Mouse (Mus musculus): ENCODE data around the gene Olfr666. TPM values are rescaled to one million over a fixed set of nuclear protein-coding genes. Genes with fewer than 3 reads are reported as not detected.
"Not testable (repeated sequence)": the region's sequence is repeated elsewhere in the genome, so short reads cannot be mapped to it uniquely, and the experiment has no call there.

Olfr666 gene
- not detected in 2 replicates for polyA plus RNA-seq (2014; fragmentation: Nextera tagmentation; extraction: Ambion mirVana)

DNA sequence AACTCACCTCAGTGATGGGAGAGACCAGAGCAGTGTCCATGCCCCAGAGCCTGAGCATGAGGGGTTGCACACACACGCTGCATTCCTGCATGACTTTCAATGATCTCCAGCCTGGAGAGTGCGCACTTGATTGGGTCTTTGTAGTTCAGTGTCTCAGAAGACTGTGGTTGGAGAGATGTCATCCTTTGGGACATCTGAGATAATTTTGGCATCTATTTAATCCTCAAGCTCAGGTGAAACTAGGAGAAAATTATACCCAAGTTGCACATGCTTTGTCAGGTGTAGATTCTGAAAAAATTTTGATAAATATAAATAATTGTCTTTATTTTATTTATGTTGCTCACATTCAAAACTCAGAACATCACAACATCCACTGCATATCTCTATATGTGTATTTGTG lies at the start of gene Olfr666:
Gene Olfr666 (minus strand): TSS at position 101 of the 400 bp plus-strand sequence.
- Histone ChIP-seq H3K4me1 (ENCODE audit: control insufficient read depth, insufficient read depth, low read length) (no peaks in the 10 kb centered on the region), H3K4me3 (ENCODE audit: low read depth, low read length) (no peak within 1 kb of the TSS), H3K27me3 (ENCODE audit: control insufficient read depth, insufficient read depth, low read length) (no peaks in the 10 kb centered on the region), H3K9ac (replicated peaks; ENCODE audit: low read length) (no peak within 1 kb of the TSS), H3K36me3 (replicated peaks; ENCODE audit: control insufficient read depth, insufficient read depth, low read depth, low read length) (no peaks in the 10 kb centered on the region), H3K27ac (replicated peaks; ENCODE audit: low read depth, low read length) (no peak within 1 kb of the TSS), H3K4me2 (ENCODE audit: low read depth, low read length) (no peak within 1 kb of the TSS), H3K9me3 (replicated peaks; ENCODE audit: control insufficient read depth, low read length) (no peaks in the 10 kb centered on the region)
- ATAC-seq (replicated peaks; ENCODE audit: insufficient number of reproducible peaks, low FRiP score, low TSS enrichment, low read depth) = no peak
- 89% methylated on average over 2 of the region's 2 CpGs for WGBS
- DNase-seq (ENCODE audit: low spot score) = no peak

DNA sequence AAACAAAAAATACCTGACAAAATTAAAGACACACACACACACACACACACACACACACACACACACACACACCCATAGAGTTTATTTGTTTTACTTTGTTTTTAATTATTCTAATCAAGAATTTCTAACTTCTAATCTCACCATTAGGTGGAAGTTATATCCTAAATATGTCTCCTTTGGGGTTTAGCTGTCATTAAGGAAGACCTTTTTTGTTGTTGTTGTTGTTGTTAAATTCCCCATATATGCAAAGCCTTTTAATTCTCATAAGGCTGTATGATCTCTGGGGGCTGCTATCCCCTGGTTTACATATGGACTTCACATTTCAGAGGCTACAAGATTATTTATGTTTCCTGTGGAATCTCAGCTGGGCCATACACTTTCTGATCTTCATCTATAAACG lies 38.2 kb upstream of the Olfr666 start, which contains the start of gene Olfr669:
Gene Olfr669 (plus strand): TSS at position 301 of the 400 bp plus-strand sequence.
- DNase-seq (ENCODE audit: low spot score) (no peak), ATAC-seq (replicated peaks; ENCODE audit: insufficient number of reproducible peaks, low FRiP score, low TSS enrichment, low read depth) (no peak)
- 90% methylated on average over 1 of the region's 1 CpGs for WGBS
- Histone ChIP-seq H3K9ac (replicated peaks; ENCODE audit: low read length) (no peak within 1 kb of the TSS), H3K27ac (replicated peaks; ENCODE audit: low read depth, low read length) (no peak within 1 kb of the TSS), H3K4me3 (ENCODE audit: low read depth, low read length) (no peak within 1 kb of the TSS), H3K9me3 (replicated peaks; ENCODE audit: control insufficient read depth, low read length) (no peaks in the 10 kb centered on the region), H3K27me3 (ENCODE audit: control insufficient read depth, insufficient read depth, low read length) (no peaks in the 10 kb centered on the region), H3K36me3 (replicated peaks; ENCODE audit: control insufficient read depth, insufficient read depth, low read depth, low read length) (no peaks in the 10 kb centered on the region), H3K4me2 (ENCODE audit: low read depth, low read length) (no peak within 1 kb of the TSS), H3K4me1 (ENCODE audit: control insufficient read depth, insufficient read depth, low read length) (no peaks in the 10 kb centered on the region)

DNA sequence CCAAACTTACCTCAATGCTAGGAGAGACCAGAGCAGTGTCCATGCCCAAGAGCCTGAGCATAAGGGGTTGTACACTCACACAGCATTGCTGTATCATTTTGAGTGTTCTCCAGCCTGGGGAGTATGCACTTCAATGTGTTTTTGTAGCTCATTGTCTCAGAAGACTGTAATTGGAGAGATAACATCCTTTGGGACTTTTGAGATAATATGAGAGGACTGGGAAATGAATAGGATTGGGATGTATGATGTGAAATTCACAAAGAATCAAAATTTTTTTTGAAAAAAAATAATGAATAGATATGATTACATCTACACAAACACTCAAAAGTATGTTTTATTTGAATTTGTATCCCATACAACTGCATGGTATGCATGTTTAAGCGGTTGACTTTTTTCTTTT lies 32.2 kb upstream of the Olfr666 start, which contains the start of gene Olfr668:
Gene Olfr668 (minus strand): TSS at position 101 of the 400 bp plus-strand sequence.
- H3K27me3 ChIP-seq (ENCODE audit: control insufficient read depth, insufficient read depth, low read length) = no peaks in the 10 kb centered on the region
- no peaks in the 10 kb centered on the region for H3K36me3 ChIP-seq (replicated peaks; ENCODE audit: control insufficient read depth, insufficient read depth, low read depth, low read length)
- H3K4me2 ChIP-seq (ENCODE audit: low read depth, low read length) = no peak within 1 kb of the TSS
- 79% methylated on average over 1 of the region's 1 CpGs for WGBS
- H3K4me3 ChIP-seq (ENCODE audit: low read depth, low read length) = no peak within 1 kb of the TSS
- H3K4me1 ChIP-seq (ENCODE audit: control insufficient read depth, insufficient read depth, low read length) = no peaks in the 10 kb centered on the region
- H3K27ac ChIP-seq (replicated peaks; ENCODE audit: low read depth, low read length) = no peak within 1 kb of the TSS
- no peak for DNase-seq (ENCODE audit: low spot score)
- H3K9me3 ChIP-seq (replicated peaks; ENCODE audit: control insufficient read depth, low read length) = no peaks in the 10 kb centered on the region
- no peak within 1 kb of the TSS for H3K9ac ChIP-seq (replicated peaks; ENCODE audit: low read length)
- no peak for ATAC-seq (replicated peaks; ENCODE audit: insufficient number of reproducible peaks, low FRiP score, low TSS enrichment, low read depth)

DNA sequence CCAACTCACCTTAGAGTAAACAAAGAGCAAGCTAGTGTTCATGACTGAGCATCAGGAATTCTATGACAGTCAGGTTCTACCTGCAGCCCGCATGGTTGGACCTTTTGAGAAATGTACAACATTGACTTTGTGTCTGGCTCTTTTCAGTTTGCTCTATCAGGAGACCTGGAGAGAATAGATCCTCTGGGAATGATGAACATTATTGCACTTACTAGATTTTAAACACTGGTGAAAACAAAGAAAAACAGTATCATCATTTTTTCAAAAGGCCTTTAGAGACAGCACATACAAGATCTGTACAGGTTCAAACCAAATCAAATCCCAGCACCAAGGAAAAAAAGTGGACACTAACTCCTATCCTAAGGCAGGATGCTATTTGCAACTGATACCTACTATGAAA lies 25.6 kb upstream of the Olfr666 start, which contains the start of gene Olfr667:
Gene Olfr667 (minus strand): TSS at position 101 of the 400 bp plus-strand sequence.
- ATAC-seq (replicated peaks; ENCODE audit: insufficient number of reproducible peaks, low FRiP score, low TSS enrichment, low read depth) (no peak), DNase-seq (ENCODE audit: low spot score) (no peak)
- H3K36me3 ChIP-seq (replicated peaks; ENCODE audit: control insufficient read depth, insufficient read depth, low read depth, low read length) = no peaks in the 10 kb centered on the region
- no peaks in the 10 kb centered on the region for H3K9me3 ChIP-seq (replicated peaks; ENCODE audit: control insufficient read depth, low read length)
- no peaks in the 10 kb centered on the region for H3K27me3 ChIP-seq (ENCODE audit: control insufficient read depth, insufficient read depth, low read length)
- H3K27ac ChIP-seq (replicated peaks; ENCODE audit: low read depth, low read length) = no peak within 1 kb of the TSS
- H3K4me1 ChIP-seq (ENCODE audit: control insufficient read depth, insufficient read depth, low read length) = no peaks in the 10 kb centered on the region
- H3K9ac ChIP-seq (replicated peaks; ENCODE audit: low read length) = no peak within 1 kb of the TSS
- WGBS = 82% methylated on average over 1 of the region's 1 CpGs
- H3K4me3 ChIP-seq (ENCODE audit: low read depth, low read length) = no peak within 1 kb of the TSS
- H3K4me2 ChIP-seq (ENCODE audit: low read depth, low read length) = no peak within 1 kb of the TSS

DNA sequence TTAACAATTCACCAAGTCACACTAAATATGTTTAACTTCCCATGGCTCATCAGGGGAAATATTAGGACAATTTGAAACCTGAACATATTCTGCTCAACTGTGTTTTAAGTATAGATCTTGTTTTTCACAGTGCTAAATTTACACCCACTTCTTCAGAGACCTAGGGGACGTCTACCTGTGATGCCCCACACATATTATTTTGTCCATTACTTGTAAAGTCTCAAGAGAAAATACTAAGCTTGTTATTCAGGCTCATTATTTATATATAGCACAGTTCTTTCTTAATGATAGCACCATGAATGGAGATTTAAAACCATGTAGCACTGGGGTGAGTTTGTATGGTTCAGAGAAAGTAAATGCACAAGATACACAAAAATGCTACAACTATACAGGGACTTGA lies 18.0 kb downstream of the Olfr666 start, which contains the start of gene Olfr665:
Gene Olfr665 (plus strand): TSS at position 301 of the 400 bp plus-strand sequence.
- Histone ChIP-seq H3K27ac (replicated peaks; ENCODE audit: low read depth, low read length) (no peak within 1 kb of the TSS), H3K9ac (replicated peaks; ENCODE audit: low read length) (no peak within 1 kb of the TSS), H3K36me3 (replicated peaks; ENCODE audit: control insufficient read depth, insufficient read depth, low read depth, low read length) (no peaks in the 10 kb centered on the region), H3K4me3 (ENCODE audit: low read depth, low read length) (no peak within 1 kb of the TSS), H3K9me3 (replicated peaks; ENCODE audit: control insufficient read depth, low read length) (no peaks in the 10 kb centered on the region), H3K4me2 (ENCODE audit: low read depth, low read length) (no peak within 1 kb of the TSS), H3K27me3 (ENCODE audit: control insufficient read depth, insufficient read depth, low read length) (no peaks in the 10 kb centered on the region), H3K4me1 (ENCODE audit: control insufficient read depth, insufficient read depth, low read length) (no peaks in the 10 kb centered on the region)
- WGBS = 57% methylated on average over 1 of the region's 1 CpGs
- DNase-seq (ENCODE audit: low spot score) (no peak), ATAC-seq (replicated peaks; ENCODE audit: insufficient number of reproducible peaks, low FRiP score, low TSS enrichment, low read depth) (no peak)

DNA sequence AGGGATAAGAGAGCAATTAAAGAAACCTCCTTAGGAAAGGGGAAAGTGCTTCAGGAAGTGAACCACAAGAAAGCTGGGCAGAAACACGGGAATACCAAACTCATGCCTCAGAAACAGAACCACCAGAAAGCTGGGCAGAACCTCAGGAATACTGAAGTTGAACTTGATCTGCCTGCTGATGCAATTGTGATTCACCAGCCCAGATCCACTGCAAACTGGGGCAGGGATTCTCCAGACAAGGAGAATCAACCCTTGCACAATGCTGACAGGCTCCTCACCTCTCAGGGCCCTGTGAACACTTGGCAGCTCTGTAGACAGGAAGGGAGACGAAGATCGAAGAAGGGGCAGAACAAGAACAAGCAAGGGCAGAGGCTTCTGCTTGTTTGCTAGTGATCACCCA lies 34.4 kb downstream of the Olfr666 start:
- 83% methylated on average over 3 of the region's 3 CpGs for WGBS
- Histone ChIP-seq H3K9me3 (replicated peaks; ENCODE audit: control insufficient read depth, low read length) (no peaks in the 10 kb centered on the region), H3K9ac (replicated peaks; ENCODE audit: low read length) (no peak overlapping the region), H3K36me3 (replicated peaks; ENCODE audit: control insufficient read depth, insufficient read depth, low read depth, low read length) (no peaks in the 10 kb centered on the region), H3K4me1 (ENCODE audit: control insufficient read depth, insufficient read depth, low read length) (no peaks in the 10 kb centered on the region), H3K27me3 (ENCODE audit: control insufficient read depth, insufficient read depth, low read length) (no peaks in the 10 kb centered on the region), H3K4me3 (ENCODE audit: low read depth, low read length) (no peak overlapping the region), H3K4me2 (ENCODE audit: low read depth, low read length) (no peak overlapping the region), H3K27ac (replicated peaks; ENCODE audit: low read depth, low read length) (no peak overlapping the region)
- no peak for DNase-seq (ENCODE audit: low spot score)
- no peak for ATAC-seq (replicated peaks; ENCODE audit: insufficient number of reproducible peaks, low FRiP score, low TSS enrichment, low read depth)

DNA sequence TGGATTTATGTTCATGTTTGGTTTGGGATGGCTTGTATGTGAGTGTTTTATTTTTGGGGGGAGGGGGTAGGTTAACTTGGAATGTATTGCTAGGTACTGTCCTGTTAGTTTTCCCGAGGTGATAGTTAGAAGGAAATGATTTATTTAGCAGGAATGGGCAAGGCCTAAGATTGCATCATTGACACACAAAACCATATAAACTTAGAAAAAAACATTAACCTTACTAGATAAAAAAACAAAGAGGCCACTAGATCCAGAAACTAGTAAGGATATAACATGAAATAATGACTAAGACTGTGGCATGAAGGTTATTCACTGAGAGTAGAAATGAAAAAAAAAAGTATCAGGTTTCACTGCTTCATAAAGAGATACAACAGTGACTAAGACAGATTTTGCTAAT lies 38.1 kb downstream of the Olfr666 start:
- H3K9ac ChIP-seq (replicated peaks; ENCODE audit: low read length) = no peak overlapping the region
- no peaks in the 10 kb centered on the region for H3K4me1 ChIP-seq (ENCODE audit: control insufficient read depth, insufficient read depth, low read length)
- H3K27me3 ChIP-seq (ENCODE audit: control insufficient read depth, insufficient read depth, low read length) = no peaks in the 10 kb centered on the region
- DNase-seq (ENCODE audit: low spot score) = no peak
- no peaks in the 10 kb centered on the region for H3K36me3 ChIP-seq (replicated peaks; ENCODE audit: control insufficient read depth, insufficient read depth, low read depth, low read length)
- H3K27ac ChIP-seq (replicated peaks; ENCODE audit: low read depth, low read length) = no peak overlapping the region
- no peak for ATAC-seq (replicated peaks; ENCODE audit: insufficient number of reproducible peaks, low FRiP score, low TSS enrichment, low read depth)
- H3K9me3 ChIP-seq (replicated peaks; ENCODE audit: control insufficient read depth, low read length) = no peaks in the 10 kb centered on the region
- H3K4me3 ChIP-seq (ENCODE audit: low read depth, low read length) = no peak overlapping the region
- no peak overlapping the region for H3K4me2 ChIP-seq (ENCODE audit: low read depth, low read length)
- WGBS = 68% methylated on average over 1 of the region's 1 CpGs

DNA sequence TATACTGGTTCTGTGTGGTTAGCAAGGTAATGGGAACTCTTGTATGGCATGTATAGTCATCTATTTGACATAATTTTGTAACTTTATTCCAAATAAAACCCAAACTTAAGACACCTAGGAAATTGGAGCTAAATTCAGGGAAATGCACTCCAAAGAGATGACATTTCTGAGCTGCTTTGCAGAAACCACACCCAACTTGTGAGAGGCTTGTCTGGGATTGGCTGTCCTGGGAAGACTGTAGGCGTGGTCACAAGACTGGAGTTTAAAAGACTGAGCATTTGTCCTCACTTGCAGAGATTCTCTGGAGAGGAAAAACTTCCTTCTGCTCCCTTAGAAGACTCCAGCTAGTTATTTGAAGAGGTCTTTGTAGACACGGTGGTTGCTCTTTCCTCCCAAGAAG lies 39.0 kb downstream of the Olfr666 start, which contains the start of gene Usp17la:
Gene Usp17la (plus strand): TSS at position 301 of the 400 bp plus-strand sequence.
- H3K27me3 ChIP-seq (ENCODE audit: control insufficient read depth, insufficient read depth, low read length); H3K4me2 ChIP-seq (ENCODE audit: low read depth, low read length); H3K4me1 ChIP-seq (ENCODE audit: control insufficient read depth, insufficient read depth, low read length); H3K9ac ChIP-seq (replicated peaks; ENCODE audit: low read length); H3K9me3 ChIP-seq (replicated peaks; ENCODE audit: control insufficient read depth, low read length); H3K27ac ChIP-seq (replicated peaks; ENCODE audit: low read depth, low read length); H3K4me3 ChIP-seq (ENCODE audit: low read depth, low read length); ATAC-seq (replicated peaks; ENCODE audit: insufficient number of reproducible peaks, low FRiP score, low TSS enrichment, low read depth); DNase-seq (ENCODE audit: low spot score); H3K36me3 ChIP-seq (replicated peaks; ENCODE audit: control insufficient read depth, insufficient read depth, low read depth, low read length): not testable (repeated sequence)
- WGBS = 86% methylated on average over 2 of the region's 2 CpGs

Data from embryonic facial prominence, embryonic 11.5 days (tissue).